Mouse (Mus musculus): ENCODE data around the gene Dennd2c. TPM values are rescaled to one million over a fixed set of nuclear protein-coding genes. Genes with fewer than 3 reads are reported as not detected.

The Dennd2c gene
- total RNA-seq, 2 experiments from 2014 or later, result 5.9 to 8.6 TPM

DNA sequence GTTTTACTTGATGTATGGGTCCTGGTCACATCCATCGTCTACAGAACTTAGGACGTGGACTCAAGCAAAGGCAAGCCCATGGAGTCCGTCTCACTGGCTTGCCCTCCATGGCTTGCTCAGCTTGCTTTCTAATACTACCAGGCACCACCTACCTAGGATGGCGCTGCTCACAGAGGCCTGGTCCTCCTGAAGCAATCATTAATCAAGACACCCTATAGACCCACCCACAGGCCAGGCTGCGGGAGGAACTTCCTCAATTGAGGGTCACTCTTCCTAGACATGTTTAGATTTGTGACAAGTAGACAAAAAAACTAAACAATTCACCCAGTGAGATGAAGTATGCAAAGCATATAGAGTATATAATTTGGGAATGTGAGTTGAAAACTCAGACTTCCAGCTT lies 9.8 kb downstream of the Dennd2c start:
- no peak for DNase-seq

DNA sequence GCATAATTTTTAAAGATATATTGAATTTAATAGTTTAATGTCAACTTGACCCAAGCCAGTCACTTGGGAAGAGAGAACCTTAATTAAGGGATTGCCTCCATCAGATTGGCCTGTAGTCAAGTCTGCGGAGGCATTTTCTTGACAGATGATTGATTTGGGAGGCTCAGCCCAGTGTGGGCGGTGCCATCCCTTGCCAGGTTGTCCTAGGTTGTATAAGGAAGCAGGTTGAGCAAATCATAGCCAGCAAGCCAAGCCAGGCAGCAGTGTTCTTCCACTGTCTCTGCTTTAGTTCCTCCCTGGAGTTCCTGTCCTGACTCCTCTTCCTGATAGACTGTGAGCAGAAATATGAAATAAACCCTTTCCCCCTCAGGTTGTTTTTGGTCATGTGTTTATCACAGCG lies 21.2 kb downstream of the Dennd2c start:
- DNase-seq, result no peak

DNA sequence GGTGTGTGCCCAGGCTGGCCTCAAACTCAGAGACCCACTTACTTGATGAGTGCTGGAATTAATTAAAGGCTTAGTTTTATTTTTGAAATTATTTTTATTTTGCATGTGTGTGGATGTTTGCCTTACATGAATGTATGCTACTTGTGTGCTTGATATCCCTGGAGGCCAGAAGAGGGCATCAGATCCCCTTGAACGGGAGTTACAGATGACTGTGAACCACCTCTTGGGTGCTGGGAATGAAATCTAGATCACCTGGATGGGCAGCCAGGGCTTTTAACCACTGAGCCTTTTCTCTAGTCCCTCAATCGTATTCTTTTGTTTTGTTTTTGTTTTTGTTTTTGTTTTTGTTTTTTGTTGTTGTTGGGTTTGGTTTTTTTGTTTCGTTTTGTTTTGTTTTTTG lies 23.7 kb downstream of the Dennd2c start:
- DNase-seq, result no peak

DNA sequence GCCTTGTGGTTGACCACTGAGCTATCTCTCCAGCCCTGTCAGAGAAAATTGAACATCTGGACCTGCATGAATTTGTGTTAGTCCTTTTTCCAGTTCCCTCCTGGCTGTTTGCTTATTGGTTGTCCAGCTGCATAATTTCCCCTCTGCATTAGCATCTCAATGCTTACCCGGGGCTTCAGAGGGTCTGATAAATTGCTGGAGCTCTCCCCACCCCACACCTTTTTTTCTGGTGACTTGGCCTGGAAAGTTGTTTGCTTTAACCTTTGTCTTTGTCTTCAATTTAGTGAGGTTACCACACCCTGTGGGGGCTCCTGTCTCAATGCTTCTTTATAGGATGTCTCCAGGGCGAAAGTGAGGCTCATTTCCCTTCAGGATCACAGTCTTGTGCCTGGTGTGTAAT lies 24.8 kb downstream of the Dennd2c start:
- DNase-seq, result no peak

DNA sequence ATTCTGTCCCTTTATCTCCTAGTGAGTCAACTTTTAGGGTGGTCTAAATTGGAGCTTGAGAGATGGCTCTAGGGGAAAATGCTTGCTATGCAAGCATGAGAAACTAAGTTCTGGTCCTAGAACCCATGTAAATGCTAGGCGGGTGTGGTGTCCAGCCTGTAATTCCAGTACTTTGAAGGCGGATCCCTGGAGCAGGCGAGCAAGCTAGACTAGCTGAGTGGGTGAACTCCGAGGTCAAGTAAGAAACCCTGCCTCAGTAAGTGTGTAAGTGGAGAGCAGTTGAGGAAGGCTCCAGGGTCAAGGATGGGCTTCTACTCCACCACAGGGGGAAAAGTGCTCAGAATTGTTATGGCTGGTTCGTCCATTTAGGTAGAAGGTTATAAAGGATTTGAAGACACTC lies 25.3 kb downstream of the Dennd2c start:
- DNase-seq, result no peak

DNA sequence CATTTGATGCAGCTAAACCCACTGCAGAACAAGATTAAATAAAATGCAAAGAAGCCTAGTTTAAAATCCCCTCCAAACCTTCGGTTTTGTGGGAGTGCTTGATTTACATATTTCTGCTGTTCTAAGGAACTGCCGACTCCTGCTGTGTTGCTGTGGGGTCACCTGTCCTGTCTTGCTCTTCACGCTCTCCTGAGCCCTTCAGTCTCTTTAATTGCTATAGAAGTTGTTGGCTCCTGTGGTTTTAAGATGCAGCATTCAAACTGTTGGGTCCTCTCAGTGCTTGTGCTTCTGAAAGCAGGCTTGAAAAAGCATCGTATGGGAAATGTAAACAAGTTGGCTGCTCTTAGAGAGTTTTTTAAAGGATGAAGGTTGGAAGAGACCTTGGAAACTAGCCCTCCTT lies 25.8 kb downstream of the Dennd2c start:
- DNase-seq, result no peak

DNA sequence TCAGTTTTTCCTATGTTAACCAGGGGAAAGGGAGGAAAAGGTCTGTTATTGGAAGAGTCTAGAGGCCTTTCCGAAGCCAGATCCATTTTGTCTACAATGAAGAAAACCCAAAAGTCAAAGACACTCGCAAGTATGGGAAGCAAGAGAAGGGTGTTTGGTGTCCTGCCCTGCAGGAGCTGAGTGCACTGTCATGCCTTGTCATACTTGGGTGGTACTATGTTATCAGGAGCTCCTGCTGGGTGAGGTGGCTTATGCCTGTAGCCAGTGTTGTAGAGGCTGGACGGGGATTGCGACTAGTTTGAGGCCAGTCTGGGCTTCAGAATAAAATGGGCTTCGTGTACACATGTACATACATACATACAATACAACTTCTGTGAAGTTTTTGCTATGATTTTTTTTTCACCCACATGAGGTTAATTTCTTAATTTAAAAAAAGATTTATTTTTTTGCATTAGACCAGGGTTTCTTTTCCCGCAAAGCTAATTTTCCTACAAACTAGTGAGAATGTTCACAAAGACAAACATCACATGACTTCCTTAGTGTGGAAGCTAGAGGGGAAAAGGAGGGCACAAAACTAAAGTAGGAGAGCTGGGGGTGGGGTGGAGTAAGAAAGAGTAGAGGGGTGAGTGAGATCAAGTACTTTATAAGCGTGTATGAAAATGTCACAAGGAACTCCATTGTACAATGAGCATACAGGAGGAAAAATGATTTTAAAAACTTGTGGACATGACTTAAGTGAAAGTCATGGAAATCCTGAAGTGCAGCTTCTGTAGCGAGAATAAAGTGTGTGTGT lies 27.2 kb downstream of the Dennd2c start:
- DNase-seq, result no peak

DNA sequence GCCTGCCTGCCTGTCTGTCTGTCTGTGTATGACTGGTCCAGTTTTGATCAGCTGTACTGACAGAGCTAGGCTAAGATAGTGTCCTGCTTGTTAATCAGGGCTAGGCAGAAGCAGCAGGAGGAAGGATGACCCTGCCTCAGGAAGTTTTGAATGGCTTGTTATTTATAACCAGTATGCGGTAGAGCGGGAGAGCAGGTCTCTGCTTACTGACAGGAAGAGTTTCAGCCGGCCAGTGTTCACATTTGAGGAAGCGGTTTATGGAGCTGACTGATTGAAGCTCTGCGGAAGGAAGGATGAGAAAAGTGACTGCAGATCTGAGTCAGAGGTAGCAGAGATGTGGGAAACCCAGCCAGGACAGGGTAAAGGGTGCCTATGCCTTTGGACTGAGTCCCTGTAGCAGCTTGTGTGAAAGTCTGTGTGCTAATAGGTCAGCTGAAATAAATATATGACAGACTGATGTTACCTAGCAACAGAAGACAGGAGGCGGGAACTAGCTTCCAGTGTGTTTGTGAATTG lies 27.9 kb downstream of the Dennd2c start:
- no peak for DNase-seq

DNA sequence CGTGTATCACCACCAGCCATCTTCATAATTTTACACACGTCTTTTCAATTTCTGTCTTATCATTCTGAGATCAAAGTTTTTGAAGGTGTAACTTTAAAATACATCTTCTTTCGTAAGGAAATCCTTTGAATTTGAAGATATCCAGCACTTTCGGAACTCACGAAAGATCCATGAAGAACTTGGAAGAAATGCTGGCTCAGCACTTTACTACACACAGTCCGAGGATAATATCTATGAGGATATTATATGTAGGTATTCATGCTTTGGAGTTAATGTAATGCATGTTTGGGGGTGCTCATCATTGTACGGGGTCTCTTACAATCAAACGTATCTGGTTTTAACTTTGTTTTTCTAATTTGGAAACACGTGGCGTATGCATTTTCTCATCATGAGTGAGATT lies 30.7 kb downstream of the Dennd2c start:
- no peak for DNase-seq

DNA sequence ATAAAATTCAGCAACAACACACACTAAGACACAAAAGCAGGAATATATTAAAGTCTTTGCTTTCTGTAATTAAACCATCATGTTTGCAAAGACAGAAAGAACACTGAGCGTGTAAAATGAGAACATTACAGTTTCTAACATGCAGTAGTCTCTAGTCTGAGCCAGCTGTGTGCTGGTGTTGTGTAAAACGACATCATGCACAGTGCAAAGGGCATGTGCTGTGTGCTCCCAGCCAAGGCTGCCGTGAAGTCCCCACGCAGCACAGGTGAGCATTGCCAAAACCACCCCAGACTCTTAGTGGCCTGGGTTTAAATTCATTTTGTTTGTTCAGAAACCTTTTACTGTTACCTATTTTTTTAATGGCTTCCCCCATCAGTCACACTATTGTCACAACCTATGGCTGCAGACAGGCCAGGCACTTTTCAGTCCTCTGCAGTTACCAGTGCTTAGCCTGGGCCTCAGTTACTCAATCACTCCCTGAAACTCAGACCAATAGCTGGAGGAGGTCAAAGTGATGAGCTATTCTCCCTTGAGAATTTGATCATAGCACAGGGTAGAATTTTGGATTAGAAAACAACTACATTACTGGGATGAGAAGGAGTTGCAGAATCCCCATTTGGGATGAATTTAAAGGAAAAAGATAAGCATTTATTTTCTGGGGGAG lies 34.1 kb downstream of the Dennd2c start:
- no peak for DNase-seq

DNA sequence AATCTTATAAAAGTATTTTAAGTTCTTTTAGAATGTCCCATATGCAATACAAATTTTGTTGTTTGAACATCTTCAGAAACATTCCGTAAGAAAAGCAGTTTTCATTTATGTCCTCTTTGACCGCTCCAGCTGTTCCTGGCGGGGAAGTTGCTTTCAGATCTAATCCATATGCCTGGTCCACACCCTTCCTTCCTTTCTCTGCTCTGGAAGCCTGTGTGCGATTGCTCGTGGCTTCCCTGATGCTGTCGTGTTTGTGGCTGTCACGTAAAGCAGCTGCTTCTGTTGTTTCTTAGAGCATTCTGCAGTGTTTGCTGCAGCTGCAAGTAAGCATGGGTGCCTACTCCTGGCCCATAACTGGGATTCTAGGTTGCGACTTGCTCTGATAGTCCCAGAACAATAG lies 36.6 kb downstream of the Dennd2c start:
- DNase-seq, result no peak

DNA sequence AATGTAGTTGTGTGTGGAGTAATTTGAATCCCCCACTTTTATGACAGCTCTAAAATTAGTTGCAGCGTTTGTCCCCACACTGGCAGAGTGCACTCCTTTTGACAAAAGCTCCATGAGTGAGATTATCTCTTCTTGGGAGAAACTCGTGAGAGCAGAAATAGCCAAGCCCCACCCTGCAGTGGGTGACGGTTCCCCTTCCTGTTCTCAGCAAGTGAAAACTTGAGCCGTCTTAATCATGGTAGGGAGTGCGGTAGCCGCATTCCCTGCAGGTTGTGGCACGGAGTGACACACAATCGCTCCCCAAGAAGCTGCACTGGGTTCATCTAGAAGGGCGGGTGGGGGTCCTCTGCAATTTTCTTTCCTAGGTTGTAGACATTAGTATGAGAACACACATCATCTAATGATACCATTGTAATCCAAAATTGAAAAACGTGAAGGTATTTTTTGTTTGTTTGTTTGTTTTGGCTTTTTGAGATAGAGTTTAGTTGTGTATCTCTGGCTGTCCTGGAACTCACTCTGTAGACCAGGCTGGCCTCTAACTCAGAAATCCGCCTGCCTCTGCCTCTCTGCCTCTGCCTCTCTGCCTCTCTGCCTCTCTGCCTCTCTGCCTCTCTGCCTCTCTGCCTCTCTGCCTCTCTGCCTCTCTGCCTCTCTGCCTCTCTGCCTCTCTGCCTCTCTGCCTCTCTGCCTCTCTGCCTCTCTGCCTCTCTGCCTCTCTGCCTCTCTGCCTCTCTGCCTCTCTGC lies 37.9 kb downstream of the Dennd2c start:
- DNase-seq, result peak; percentile 18

DNA sequence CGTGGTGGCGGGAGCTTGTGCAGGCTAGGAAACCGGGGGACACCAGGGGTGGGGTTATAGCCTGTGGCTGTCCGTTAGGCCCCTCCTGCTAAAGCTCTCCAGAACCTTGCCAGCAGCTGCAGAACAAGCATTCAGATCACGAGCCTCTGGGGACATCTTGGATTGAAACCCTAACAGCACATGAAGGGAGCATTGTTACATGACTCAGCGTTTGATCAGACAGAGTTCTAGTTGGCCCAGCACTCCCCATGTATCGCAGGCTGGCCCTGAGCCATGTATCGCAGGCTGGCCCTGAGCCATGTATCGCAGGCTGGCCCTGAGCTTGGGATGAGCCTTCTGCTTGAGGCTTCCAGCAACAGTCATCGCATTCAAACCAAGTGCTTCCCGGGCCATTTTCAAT lies 38.9 kb downstream of the Dennd2c start:
- peak; percentile 25 for DNase-seq

DNA sequence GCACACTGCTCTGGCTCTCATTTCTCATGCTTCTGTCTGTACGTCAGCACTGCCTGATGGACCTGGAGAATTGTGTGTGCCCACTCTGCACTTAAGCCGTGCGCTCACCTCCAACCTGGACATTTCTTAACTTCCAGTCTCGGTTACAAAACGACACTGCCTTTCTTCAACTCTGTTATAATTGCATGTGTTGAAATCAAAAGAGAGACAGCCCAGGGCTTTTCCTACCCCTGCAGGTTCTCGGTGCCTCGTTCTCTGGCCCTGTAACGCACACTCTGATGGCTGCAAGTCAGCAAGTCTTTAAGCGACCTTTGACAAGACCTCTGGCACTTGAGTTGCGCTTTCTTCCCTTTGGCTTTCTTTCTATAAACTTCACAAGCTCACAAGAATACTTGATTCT lies 40.0 kb downstream of the Dennd2c start:
- no peak for DNase-seq

DNA sequence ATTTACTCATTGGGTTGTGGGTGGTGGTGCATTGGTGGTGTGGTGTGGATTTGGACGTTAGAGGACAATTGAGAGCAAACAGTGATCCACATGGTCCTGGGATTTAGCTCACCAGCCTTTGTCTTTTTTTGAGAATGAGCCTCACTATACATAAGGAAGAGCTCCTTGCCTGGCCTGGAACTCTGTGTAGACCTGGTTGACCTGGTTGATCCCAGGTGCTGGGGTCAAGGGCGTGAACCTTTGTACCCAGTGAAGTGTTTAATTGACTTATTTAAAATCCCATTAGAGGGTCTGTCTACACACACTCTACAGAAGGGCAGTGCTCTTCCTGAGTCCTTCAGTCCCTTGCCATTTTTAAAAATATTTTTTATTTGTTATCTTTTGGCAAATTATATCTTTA lies 42.9 kb downstream of the Dennd2c start:
- no peak for DNase-seq

DNA sequence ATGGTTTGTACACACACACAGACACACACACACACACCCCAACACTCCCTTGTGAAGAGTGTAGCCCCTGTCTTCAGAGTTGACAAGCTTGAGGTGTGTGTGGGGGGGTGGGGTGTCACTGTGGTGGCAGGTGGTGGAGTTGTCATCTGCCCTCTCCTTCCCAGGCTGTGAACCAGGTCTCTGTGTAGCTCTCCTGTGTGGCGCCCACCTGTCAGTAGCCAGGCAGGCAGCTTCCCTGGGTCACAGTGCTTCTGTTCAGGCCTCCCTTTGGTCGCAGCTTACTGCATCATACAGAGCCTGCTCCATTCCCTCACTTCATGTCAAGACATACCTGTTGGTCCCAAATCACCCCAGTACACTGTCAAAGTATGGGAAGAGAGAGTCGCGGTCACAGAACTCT lies 43.4 kb downstream of the Dennd2c start:
- no peak for DNase-seq

DNA sequence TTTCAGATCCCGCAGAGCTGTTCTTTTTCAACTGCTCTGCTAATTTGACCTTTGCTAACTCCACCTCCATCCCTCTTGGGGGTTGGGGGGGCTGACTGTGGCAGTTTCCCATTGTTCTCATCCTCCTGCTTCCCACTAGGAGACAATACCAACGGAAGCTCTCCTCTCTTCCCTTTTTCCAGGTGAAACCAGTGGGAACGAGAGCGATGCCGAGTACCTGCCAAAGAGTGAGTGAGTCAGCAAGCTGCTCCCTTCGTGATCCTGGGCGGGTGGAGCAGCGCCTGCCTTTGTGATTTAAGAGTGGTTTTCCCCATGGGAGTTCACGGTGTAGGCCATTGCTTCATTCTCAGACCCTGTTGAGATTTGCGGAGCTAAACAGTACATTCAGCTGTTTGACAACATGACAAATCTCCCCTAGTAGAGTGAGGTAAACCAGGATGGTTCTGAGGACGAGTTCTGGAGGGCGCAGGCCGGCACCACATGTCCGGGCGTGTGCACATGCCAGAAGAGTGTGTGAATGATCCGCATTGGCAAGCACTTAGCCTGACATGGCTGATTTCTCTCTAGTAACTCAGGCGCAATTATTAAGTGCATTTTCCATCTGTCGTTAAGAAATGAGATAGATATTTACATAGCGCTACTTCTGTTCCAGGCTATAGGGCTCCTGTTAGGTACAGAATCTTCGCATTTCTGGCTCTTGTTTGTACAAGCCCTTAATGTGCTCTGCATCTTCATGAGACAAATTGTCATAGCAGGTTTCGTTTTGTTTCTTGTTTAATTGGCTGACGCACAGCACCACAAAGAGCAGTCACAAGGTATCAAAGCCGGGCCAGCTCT lies 44.1 kb downstream of the Dennd2c start:
- DNase-seq, result no peak

DNA sequence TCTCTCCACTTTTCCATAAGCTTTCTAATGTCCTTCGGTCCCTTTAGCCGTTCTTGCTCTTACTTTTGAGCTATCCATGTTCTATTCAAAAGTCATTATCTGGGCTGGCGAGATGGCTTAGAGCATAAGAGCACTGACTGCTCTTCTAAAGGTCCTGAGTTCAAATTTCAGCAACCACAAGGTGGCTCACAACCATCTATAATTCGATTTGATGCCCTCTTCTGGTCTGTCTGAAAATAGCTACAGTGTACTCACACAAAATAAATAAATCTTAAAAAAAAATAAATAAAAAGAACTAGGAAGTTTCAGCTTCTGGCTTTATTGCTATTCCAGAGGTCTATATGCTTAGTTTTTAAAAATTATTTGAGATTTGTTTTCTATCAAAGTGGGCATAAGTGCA lies 45.4 kb downstream of the Dennd2c start:
- DNase-seq, result no peak

DNA sequence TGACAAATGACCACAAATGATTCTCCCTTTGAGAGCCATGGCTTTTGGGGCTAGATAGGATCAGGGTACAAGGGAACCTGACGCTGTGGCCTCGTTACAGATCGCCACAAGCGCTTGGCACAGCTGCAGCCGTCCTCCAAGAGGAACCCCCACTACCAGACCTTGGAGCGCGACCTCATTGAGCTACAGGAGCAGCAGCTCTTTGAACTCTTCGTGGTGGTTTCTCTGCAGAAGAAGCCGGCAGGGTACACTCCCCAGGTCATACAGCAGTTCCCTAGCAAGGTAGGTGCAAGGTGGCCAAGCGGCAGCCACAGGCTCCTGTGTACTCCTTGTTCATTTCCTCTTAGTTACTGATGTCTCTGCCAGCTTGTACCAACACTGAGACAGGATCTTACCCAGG lies 46.5 kb downstream of the Dennd2c start:
- no peak for DNase-seq

DNA sequence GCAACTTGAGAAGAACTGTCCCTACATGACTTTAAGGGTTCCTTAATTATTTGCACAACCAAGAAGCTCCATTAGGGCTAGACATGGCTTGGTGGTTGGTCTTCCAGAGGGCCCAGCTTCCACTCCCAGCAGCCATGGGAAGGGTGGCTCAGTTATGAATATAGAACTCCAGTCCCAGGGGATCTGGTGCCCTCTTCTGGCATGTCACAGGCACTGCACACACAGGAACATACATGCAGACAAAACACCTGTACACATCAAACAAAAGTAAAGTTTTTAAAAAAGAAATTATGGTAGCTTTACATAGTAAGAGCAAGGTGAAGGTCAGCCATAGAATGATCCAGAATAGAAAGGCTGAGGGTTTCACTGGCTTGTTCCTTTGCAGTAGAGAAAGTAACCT lies 51.4 kb downstream of the Dennd2c start:
- no peak for DNase-seq

DNA sequence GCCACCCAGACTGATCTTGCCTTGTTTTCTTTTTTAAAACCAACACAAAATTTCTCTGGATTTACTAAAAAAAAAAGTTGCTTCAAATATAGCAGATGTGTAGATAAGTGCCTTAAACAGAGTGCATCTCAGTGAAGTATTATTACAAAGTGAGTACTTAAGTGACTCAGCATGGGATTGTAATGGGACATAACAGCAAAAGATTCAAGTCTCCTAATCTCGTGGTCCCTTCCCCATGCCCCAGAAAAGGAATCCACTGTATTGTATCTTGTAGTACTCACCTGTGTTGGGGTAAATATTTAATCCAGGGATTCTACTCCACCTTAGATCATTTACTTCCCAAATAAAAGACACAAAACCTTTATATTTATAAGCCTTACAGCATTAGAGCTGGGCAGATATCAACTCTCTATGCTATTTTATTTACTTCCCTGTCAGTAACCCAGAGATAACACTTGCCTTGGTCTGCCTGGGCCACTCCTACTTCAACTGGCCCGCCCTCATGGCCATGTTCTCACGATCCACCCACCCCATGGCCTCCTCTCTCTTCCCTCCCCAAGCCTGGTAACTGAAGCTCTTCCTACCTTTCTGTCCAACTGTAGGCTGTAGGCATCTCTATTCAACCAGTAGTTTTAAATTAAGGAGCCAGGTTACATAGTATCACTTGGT lies 57.0 kb downstream of the Dennd2c start:
- no peak for DNase-seq

DNA sequence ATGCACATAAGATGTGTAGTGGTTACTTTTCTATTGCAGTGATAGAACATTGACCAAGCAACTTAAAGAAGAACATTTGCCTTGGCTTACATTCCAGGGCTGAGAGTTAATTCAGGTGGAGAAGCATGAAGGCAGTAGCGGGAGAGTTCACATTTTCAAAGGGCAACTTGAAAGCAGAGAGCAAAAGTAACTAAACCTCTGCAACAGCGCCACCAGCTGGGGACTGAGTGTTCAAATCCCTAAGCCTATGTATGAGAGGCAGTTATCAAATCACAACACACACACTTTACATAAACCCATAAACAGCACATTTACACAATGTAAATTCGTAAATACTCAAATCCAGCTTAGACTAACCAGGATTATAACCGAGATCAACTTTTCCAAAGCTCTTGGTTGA lies 67.4 kb downstream of the Dennd2c start:
- peak; percentile 86 for DNase-seq

Measured in gastrocnemius, postnatal 10 days (tissue).